Mouse (Mus musculus) cerebellum, postnatal 10 days (tissue): ENCODE measurements at regions not wholly inside any gene's neighbourhood (a gene's known extent, or its start where the extent isn't known, plus 50 kb on each side); places are given as distances from the start of the nearest gene placed in this dataset.

Source experiments
- DNase-seq, 2 experiments: peaks; one replicate each; pipeline ENCODE4 v3.0.0; 2021; ENCODE audit warnings: mixed read lengths in 2 of 2

- DNase-seq: no peak
These were observed 196.0 kb upstream of the Elavl2 start for GRCm38 (mm10) chr4:91596619-91597018.

- peak in 1 of 2 experiments; percentile 13 for DNase-seq
These were observed 195.2 kb upstream of the Elavl2 start for GRCm38 (mm10) chr4:91595766-91596165.

DNA sequence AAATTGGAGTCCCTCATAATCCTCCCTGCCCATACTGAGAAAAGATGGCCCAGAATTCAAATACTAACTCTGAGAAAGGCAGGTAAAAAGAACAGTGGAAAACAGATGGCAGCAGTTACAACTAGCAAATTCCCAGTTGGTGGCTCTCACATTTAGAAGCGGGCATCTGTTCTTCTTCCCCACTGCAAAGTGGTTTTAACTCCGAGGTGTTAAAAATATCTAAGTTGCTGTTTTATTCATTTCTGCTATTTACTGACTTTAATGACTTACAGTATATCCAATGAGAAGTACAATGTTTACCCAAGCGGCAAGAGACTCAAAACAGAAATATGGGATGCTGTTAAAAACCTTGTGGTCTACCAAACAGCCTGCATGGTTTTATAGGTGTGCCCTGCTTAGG lies 189.2 kb upstream of the Elavl2 start:
- peak in 1 of 2 experiments; percentile 20 for DNase-seq

GRCm38 (mm10) chr4:91587541-91588059 lies 187.0 kb upstream of the Elavl2 start:
- no peak for DNase-seq

DNA sequence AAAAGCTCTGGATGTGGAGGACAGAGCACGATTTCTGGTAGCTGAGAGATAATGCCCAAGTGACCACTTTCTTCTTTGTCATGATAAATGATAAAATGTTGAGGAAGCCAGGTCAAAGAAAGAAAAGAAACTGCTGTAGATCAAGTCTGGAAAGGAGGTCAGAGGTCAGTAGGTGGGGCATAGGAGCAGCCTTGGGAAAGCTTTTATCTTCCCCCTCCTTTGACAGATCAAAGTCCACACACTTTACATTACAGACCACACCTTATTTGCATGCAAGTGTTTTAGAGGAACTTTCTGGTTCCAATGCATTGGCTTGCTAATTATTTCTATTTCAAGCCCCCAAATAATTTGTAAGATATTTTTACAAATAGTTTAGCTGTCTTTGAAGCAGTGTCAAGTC lies 182.4 kb upstream of the Elavl2 start:
- no peak for DNase-seq

GRCm38 (mm10) chr4:91557452-91557851 lies 156.9 kb upstream of the Elavl2 start:
- peak; percentile 45 to 76 for DNase-seq

DNA sequence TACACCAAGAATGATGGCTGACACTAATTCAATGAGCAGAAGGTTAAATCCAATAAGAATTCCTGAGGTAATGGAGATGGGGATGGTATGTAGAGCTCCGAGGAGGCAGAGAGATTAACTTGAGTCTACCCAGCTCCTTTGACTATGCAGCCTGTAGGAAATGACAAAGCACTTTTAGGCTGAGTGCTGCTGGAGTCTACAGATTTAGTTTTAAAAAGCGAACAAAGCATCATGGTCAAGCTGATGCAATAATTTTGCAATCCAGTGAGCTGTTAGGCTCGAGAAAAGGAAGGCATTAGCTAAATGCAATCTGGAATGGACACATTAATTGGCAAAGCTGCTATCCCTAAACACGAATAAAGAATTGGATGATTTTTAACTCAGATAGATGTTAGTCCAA lies 156.4 kb upstream of the Elavl2 start:
- DNase-seq: no peak

DNA sequence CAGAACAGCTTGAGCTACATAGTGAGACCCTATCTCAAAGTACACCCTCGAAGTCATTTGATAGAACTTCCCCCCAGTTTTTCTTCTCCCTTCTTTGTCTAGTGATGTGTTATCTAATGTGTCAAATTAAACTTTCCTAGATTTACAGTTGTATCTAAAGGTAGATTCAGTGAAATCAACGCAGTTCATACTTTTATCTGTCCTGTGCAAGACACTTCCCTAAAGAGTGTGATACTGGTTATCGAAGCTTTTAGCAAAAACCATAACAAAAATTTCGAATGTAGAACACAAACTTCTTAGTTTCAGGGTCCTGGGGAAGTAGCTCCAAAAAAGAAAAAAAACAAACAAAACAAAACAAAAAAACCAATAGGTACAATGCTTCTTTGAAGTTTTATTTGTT lies 123.8 kb upstream of the Elavl2 start:
- no peak for DNase-seq

DNA sequence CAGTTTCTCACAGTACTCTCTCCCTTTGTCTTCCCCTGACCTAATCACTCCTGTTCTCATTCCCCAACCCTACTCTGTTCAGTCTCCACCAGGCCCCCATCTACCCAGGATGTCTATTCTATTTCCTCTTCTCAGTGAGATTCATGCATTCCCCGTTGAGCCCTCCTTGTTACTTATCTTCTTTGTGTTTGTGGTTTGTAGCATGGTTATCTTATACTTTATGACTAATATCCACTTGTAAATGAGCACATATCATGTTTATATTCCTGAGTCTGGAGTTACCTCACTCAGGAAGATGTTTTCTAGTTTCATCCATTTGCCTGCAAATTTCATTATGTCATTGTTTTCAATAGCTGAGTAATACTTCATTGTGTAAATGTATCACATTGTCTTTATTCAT lies 111.0 kb upstream of the Elavl2 start:
- DNase-seq: no peak

DNA sequence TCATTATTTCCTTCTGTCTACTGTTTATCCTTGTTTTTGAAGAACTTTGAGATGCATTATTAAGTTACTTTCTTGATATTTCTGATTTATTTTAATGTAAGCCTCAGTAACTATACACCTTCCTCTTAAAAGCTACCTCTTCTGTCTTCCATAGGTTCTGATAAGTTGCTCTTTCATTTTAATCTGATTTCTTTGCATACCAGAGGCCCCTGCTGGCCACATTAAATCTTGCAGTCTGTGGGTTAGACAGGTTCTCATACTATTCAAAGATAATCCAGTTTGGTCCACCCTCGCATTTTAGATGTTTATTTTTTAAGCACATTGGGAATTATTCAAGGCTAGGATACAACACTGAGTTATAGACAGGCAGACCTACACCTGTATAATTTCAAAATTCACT lies 109.4 kb upstream of the Elavl2 start:
- peak; percentile 4 to 21 for DNase-seq

- no peak for DNase-seq
These were observed 102.7 kb upstream of the Elavl2 start for GRCm38 (mm10) chr4:91503273-91503672.

GRCm38 (mm10) chr4:91481863-91482475 lies 81.4 kb upstream of the Elavl2 start:
- no peak for DNase-seq
